Mouse (Mus musculus): ENCODE results near the gene Atg2b. TPM values are rescaled to one million over a fixed set of nuclear protein-coding genes. Genes with fewer than 3 reads are reported as not detected.

Gene Atg2b
- total and polyA plus RNA-seq, 3 experiments = 28.3 to 35.9 TPM; not detected in 1

DNA sequence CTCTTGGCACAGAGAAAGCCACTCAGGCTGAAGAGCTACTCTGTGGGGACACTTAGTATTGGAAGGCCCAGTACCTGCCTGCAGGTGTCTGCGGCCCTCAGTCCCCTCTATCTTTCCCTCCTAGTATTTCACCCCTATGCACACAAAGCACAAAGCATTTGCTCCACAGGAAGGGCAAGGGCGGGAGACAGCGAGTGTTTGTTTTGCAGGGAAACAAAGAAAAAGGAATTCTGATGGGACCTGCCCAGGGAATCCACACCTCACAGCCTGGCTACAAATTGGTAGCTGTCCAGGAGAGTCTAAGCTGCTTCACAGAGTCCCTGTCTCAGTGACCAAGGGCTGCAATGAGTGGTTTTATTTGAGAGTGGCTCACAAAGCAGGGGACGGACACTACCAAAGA, 91.5 kb downstream of the Atg2b start:
- no peaks in the 10 kb centered on the region for H3K79me2 ChIP-seq (ENCODE audit: control insufficient read depth, insufficient read depth, low read length, poor library complexity)
- TF ChIP-seq HCFC1 (IDR thresholded peaks at IDR 0.05; ENCODE audit: low read depth, low read length) (no peak), MAX (IDR thresholded peaks at IDR 0.05; ENCODE audit: low read length) (no peak), GABPA (IDR thresholded peaks at IDR 0.05; ENCODE audit: low read depth, low read length) (no peak), TAL1 (IDR thresholded peaks at IDR 0.05; ENCODE audit: low read length) (no peak), POLR2AphosphoS2 (IDR thresholded peaks at IDR 0.05; ENCODE audit: low read length) (no peak), TCF12 (IDR thresholded peaks at IDR 0.05; ENCODE audit: low read depth, low read length) (no peak), MAZ (IDR thresholded peaks at IDR 0.05; ENCODE audit: low read depth, low read length) (no peak), RAD21 (IDR thresholded peaks at IDR 0.05; ENCODE audit: low read depth, low read length) (no peak), CHD1 (IDR thresholded peaks at IDR 0.05; ENCODE audit: low read depth, low read length) (no peak), MYC (IDR thresholded peaks at IDR 0.05; ENCODE audit: low read depth, low read length) (no peak), SMC3 (IDR thresholded peaks at IDR 0.05; ENCODE audit: low read depth, low read length) (no peak), TBP (IDR thresholded peaks at IDR 0.05; ENCODE audit: low read depth, low read length) (no peak), CTCF (IDR thresholded peaks at IDR 0.05 in 2 of 3, conservative IDR thresholded peaks at IDR 0.05 in 1 of 3; ENCODE audit: control insufficient read depth in 1 of 3, insufficient read depth in 1 of 3, low read depth in 2 of 3, low read length in 3 of 3, poor library complexity in 1 of 3, severe bottlenecking in 1 of 3) (no peak)

DNA sequence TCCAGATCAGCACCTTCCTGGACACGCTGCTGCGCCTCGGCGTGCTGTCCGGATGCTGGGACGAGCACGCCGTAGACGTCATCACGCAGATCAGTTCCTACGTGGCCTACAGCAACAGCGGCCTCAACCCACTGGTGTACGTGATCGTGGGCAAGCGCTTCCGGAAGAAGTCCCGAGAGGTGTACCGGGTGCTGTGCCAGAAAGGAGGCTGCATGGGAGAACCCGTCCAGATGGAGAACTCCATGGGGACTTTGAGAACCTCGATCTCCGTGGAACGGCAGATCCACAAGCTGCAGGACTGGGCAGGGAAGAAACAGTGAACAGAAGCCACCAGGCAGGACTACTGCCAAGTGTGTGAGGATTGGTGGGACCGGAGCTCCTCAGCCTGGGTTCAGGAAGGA, 92.7 kb downstream of the Atg2b start:
- no peak overlapping the region for H3K27ac ChIP-seq (ENCODE audit: control insufficient read depth, low read depth, low read length)
- H3K79me2 ChIP-seq (ENCODE audit: control insufficient read depth, insufficient read depth, low read length, poor library complexity) = no peaks in the 10 kb centered on the region
- no peak overlapping the region for H3K9ac ChIP-seq (ENCODE audit: control insufficient read depth, low read depth, low read length, poor library complexity, severe bottlenecking)
- no peaks in the 10 kb centered on the region for H3K27me3 ChIP-seq (ENCODE audit: control insufficient read depth in 1 of 2, insufficient read depth in 2 of 2, low read length in 2 of 2)
- DNase-seq (ENCODE audit: low read depth, low spot score) = no peak
- H3K36me3 ChIP-seq (ENCODE audit: control insufficient read depth in 1 of 2, insufficient read depth in 2 of 2, low read length in 2 of 2) = no peaks in the 10 kb centered on the region
- no peak overlapping the region for H3K4me3 ChIP-seq (ENCODE audit: control insufficient read depth in 1 of 2, insufficient read depth in 1 of 2, low read depth in 2 of 2, low read length in 2 of 2)
- H3K4me1 ChIP-seq (ENCODE audit: control insufficient read depth in 1 of 2, insufficient read depth in 2 of 2, low read length in 2 of 2) = no peaks in the 10 kb centered on the region
- TF ChIP-seq ETS1 (IDR thresholded peaks at IDR 0.05; ENCODE audit: low read depth, low read length) (no peak), HCFC1 (IDR thresholded peaks at IDR 0.05; ENCODE audit: low read depth, low read length) (no peak), SMC3 (IDR thresholded peaks at IDR 0.05; ENCODE audit: low read depth, low read length) (no peak)
- no peaks in the 10 kb centered on the region for H3K9me3 ChIP-seq (replicated peaks; ENCODE audit: insufficient read depth, low read length)

More for the DNA sequence above, 91.5 kb downstream of the Atg2b start:
- Histone ChIP-seq H3K9me3 (replicated peaks; ENCODE audit: insufficient read depth, low read length) (no peaks in the 10 kb centered on the region), H3K9ac (ENCODE audit: control insufficient read depth, low read depth, low read length, poor library complexity, severe bottlenecking) (no peak overlapping the region), H3K27ac (ENCODE audit: control insufficient read depth, low read depth, low read length) (no peak overlapping the region), H3K4me1 (ENCODE audit: control insufficient read depth in 1 of 2, insufficient read depth in 2 of 2, low read length in 2 of 2) (peaks cover 0 to 4% of the 10 kb centered on the region in 2 experiments; a peak in 1 of 4 replicates), H3K27me3 (ENCODE audit: control insufficient read depth in 1 of 2, insufficient read depth in 2 of 2, low read length in 2 of 2) (no peaks in the 10 kb centered on the region), H3K36me3 (ENCODE audit: control insufficient read depth in 1 of 2, insufficient read depth in 2 of 2, low read length in 2 of 2) (no peaks in the 10 kb centered on the region), H3K4me3 (ENCODE audit: control insufficient read depth in 1 of 2, insufficient read depth in 1 of 2, low read depth in 2 of 2, low read length in 2 of 2) (no peak overlapping the region)
- DNase-seq (ENCODE audit: low read depth, low spot score) = no peak

DNA sequence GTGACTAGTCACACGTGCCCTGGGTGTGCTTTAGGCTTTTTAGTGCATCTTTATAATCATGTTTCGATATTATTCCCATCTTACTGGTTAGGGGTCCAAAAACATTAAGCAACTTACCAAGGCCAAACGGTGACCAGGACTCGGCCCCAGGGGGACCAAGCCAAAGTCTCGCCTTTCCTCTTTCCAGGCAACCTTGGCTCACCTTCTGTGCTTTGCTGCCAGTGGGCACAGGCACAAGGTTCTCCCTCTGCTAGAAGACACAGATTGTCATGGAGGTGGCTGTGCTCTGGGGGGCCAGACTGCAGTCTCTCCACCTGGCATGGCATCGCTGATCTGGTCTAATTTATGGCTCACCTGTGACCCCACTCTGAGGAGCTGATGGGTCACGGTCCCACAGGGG, 94.2 kb downstream of the Atg2b start:
- no peak for TF ChIP-seq ZMIZ1 (IDR thresholded peaks at IDR 0.05; ENCODE audit: low read depth, low read length)
- TF ChIP-seq POLR2A (IDR thresholded peaks at IDR 0.05; ENCODE audit: control insufficient read depth in 1 of 2, insufficient read depth in 1 of 2, low read depth in 1 of 2, low read length in 2 of 2, poor library complexity in 1 of 2) = no peak
- TF ChIP-seq TAL1 (IDR thresholded peaks at IDR 0.05; ENCODE audit: low read length) = no peak
- no peak for TF ChIP-seq JUND (IDR thresholded peaks at IDR 0.05; ENCODE audit: low read depth, low read length)
- no peak for TF ChIP-seq CTCF (IDR thresholded peaks at IDR 0.05 in 2 of 3, conservative IDR thresholded peaks at IDR 0.05 in 1 of 3; ENCODE audit: control insufficient read depth in 1 of 3, insufficient read depth in 1 of 3, low read depth in 2 of 3, low read length in 3 of 3, poor library complexity in 1 of 3, severe bottlenecking in 1 of 3)
- TF ChIP-seq MYC (IDR thresholded peaks at IDR 0.05; ENCODE audit: low read depth, low read length) = no peak
- no peak for TF ChIP-seq CHD2 (IDR thresholded peaks at IDR 0.05; ENCODE audit: low read length)
- no peaks in the 10 kb centered on the region for H3K79me2 ChIP-seq (ENCODE audit: control insufficient read depth, insufficient read depth, low read length, poor library complexity)
- H3K4me1 ChIP-seq (ENCODE audit: control insufficient read depth in 1 of 2, insufficient read depth in 2 of 2, low read length in 2 of 2) = no peaks in the 10 kb centered on the region
- no peaks in the 10 kb centered on the region for H3K9me3 ChIP-seq (replicated peaks; ENCODE audit: insufficient read depth, low read length)
- no peaks in the 10 kb centered on the region for H3K27me3 ChIP-seq (ENCODE audit: control insufficient read depth in 1 of 2, insufficient read depth in 2 of 2, low read length in 2 of 2)
- H3K9ac ChIP-seq (ENCODE audit: control insufficient read depth, low read depth, low read length, poor library complexity, severe bottlenecking) = no peak overlapping the region
- no peaks in the 10 kb centered on the region for H3K36me3 ChIP-seq (ENCODE audit: control insufficient read depth in 1 of 2, insufficient read depth in 2 of 2, low read length in 2 of 2)
- no peak for DNase-seq (ENCODE audit: low read depth, low spot score)
- no peak overlapping the region for H3K4me3 ChIP-seq (ENCODE audit: control insufficient read depth in 1 of 2, insufficient read depth in 1 of 2, low read depth in 2 of 2, low read length in 2 of 2)
- H3K27ac ChIP-seq (ENCODE audit: control insufficient read depth, low read depth, low read length) = no peak overlapping the region

Data from MEL (cell line).